ENCODE assay signal across 10 mouse cellular contexts in genomic region chr4:145836863-145837440, GRCm38 (mm10). TPM values are rescaled to one million over a fixed set of nuclear protein-coding genes. Genes with fewer than 3 reads are reported as not detected.
A peak's percentile ranks its signal among the peaks of the same experiment; 100 is the strongest.
DNase-seq lines count a peak whose midpoint lies in the region; ATAC-seq lines count a peak whose summit lies in the region.
"Not testable (repeated sequence)": the region's sequence is repeated elsewhere in the genome, so short reads cannot be mapped to it uniquely, and the experiment has no call there.
"Had no signal": no experiment of that assay in that cellular context is flagged by ENCODE, and none has a peak within 500 bp of the region (broad histone marks: within the 10 kb centered on the region; RNA-seq: fewer than 3 reads in every experiment).

No protein-coding gene starts in this region.

- intact Hi-C loops in gastrocnemius, postnatal 14 days (cut with DNase I; ENCODE audit: low total_unique reads): not testable (repeated sequence)

- peak; percentile 82 for ATAC-seq in hindbrain, embryonic 12.5 days (ENCODE audit: low FRiP score)
- ATAC-seq in lung, embryonic 16.5 days (ENCODE audit: low read depth): peak; percentile 91
- peak; percentile 79 for ATAC-seq in neural tube, embryonic 14.5 days (ENCODE audit: low read depth)

- H3K9ac ChIP-seq in hindbrain, embryonic 12.5 days; lung, embryonic 16.5 days (ENCODE audit: low read length); neural tube, embryonic 14.5 days (replicated peaks; ENCODE audit: low read depth, low read length): not testable (repeated sequence)

- H3K9me3 ChIP-seq in embryonic facial prominence, embryonic 10.5 days: peaks cover 15% of the 10 kb centered on the region
- H3K9me3 ChIP-seq in hindbrain, embryonic 12.5 days (replicated peaks): peaks cover 16% of the 10 kb centered on the region
- H3K9me3 ChIP-seq in lung, embryonic 16.5 days (ENCODE audit: control insufficient read depth, low read length); neural tube, embryonic 14.5 days (ENCODE audit: control insufficient read depth, low read length): not testable (repeated sequence)

- 65% methylated on average over 60 of the region's 75 CpGs for WGBS in embryonic facial prominence, embryonic 10.5 days
- 63% methylated on average over 52 of the region's 75 CpGs for WGBS in hindbrain, embryonic 12.5 days
- 60% methylated on average over 46 of the region's 75 CpGs for WGBS in lung, embryonic 16.5 days
- WGBS in neural tube, embryonic 14.5 days: 65% methylated on average over 47 of the region's 75 CpGs

- H3K4me2 ChIP-seq in hindbrain, embryonic 12.5 days (replicated peaks); lung, embryonic 16.5 days (ENCODE audit: low read depth, low read length); neural tube, embryonic 14.5 days (ENCODE audit: low read depth, low read length): not testable (repeated sequence)

- not testable (repeated sequence) for H3K4me3 ChIP-seq in embryonic facial prominence, embryonic 10.5 days; hindbrain, embryonic 12.5 days; lung, embryonic 16.5 days (ENCODE audit: low read length); neural tube, embryonic 14.5 days (ENCODE audit: low read depth, low read length)

- DNase-seq in ES-CJ7 (ENCODE audit: low read depth, low spot score): peak; percentile 44
- DNase-seq in embryonic facial prominence, embryonic 10.5 days (ENCODE audit: low spot score): peak; percentile 7
- peak; percentile 9 for DNase-seq in gastrocnemius, postnatal 14 days
- peak; percentile 2 for DNase-seq in layer of hippocampus, adult 9-11 months
- peak; percentile 9 to 34 for DNase-seq in thymus, postnatal 36 days

- not testable (repeated sequence) for H3K27me3 ChIP-seq in embryonic facial prominence, embryonic 10.5 days (replicated peaks; ENCODE audit: low read depth, poor library complexity, severe bottlenecking); hindbrain, embryonic 12.5 days; lung, embryonic 16.5 days (ENCODE audit: control insufficient read depth, insufficient read depth, low read depth, low read length); neural tube, embryonic 14.5 days (ENCODE audit: control insufficient read depth, insufficient read depth, low read length)

- not testable (repeated sequence) for H3K4me1 ChIP-seq in embryonic facial prominence, embryonic 10.5 days; hindbrain, embryonic 12.5 days; lung, embryonic 16.5 days (replicated peaks; ENCODE audit: control insufficient read depth, insufficient read depth, low read length); neural tube, embryonic 14.5 days (ENCODE audit: control insufficient read depth, insufficient read depth, low read length)

- H3K27ac ChIP-seq in embryonic facial prominence, embryonic 10.5 days (replicated peaks); hindbrain, embryonic 12.5 days; lung, embryonic 16.5 days (ENCODE audit: low read length); neural tube, embryonic 14.5 days (ENCODE audit: low read depth, low read length): not testable (repeated sequence)

- not testable (repeated sequence) for H3K36me3 ChIP-seq in embryonic facial prominence, embryonic 10.5 days (replicated peaks); hindbrain, embryonic 12.5 days; lung, embryonic 16.5 days (ENCODE audit: control insufficient read depth, insufficient read depth, low read length); neural tube, embryonic 14.5 days (ENCODE audit: control insufficient read depth, insufficient read depth, low read length)

RNA-seq across cellular contexts. Expression of gene Zfp986, which starts 31.6 kb away (rescaled TPM):
- polyA plus RNA-seq in embryonic facial prominence, embryonic 10.5 days (2016; fragmentation: Nextera tagmentation; extraction: Ambion mirVana): not detected in 2 replicates
- total RNA-seq in gastrocnemius, postnatal 14 days (2021): not detected
- polyA plus RNA-seq in hindbrain, embryonic 12.5 days (2016; fragmentation: Nextera tagmentation; extraction: Ambion mirVana): not detected in 2 replicates
- not detected in 2 replicates for polyA plus RNA-seq in lung, embryonic 16.5 days (2015; fragmentation: Nextera tagmentation; extraction: Ambion mirVana)
- not detected in 2 replicates for polyA plus RNA-seq in neural tube, embryonic 14.5 days (2014; fragmentation: Nextera tagmentation; extraction: Ambion mirVana)
- total RNA-seq: adrenal gland, adult 2 months had no signal
- polyA plus RNA-seq: adrenal gland, adult 2 months; kidney, adult 2 months had no signal
